ENCODE assay signal across 17 mouse cellular contexts in genomic region chr17:5803229-5804012, GRCm38 (mm10). TPM values are rescaled to one million over a fixed set of nuclear protein-coding genes. Genes with fewer than 3 reads are reported as not detected.
DNase-seq lines count a peak whose midpoint lies in the region; ATAC-seq and TF ChIP-seq lines count a peak whose summit lies in the region.
"Had no signal": no experiment of that assay in that cellular context is flagged by ENCODE, and none has a peak within 500 bp of the region (broad histone marks: within the 10 kb centered on the region; RNA-seq: fewer than 3 reads in every experiment).

No protein-coding gene starts in this region.

- peak overlapping the region; percentile 96 for H3K27ac ChIP-seq in spleen, adult 2 months (ENCODE audit: insufficient read depth, low read length)
- H3K27ac ChIP-seq: heart, embryonic 10.5 days; hindbrain, embryonic 14.5 days; kidney, embryonic 15.5 days; neural tube, embryonic 12.5 days had no signal

- 37% methylated on average over 10 of the region's 10 CpGs for WGBS in spleen, adult 2 months

- H3K4me1 ChIP-seq in spleen, adult 2 months (ENCODE audit: control insufficient read depth, insufficient read depth, insufficient read length) = peaks cover 72% of the 10 kb centered on the region
- H3K4me1 ChIP-seq: neural tube, embryonic 12.5 days had no signal

- no peak overlapping the region for H3K4me3 ChIP-seq in spleen, adult 2 months (ENCODE audit: extremely low read depth, insufficient read depth, insufficient read length)
- H3K4me3 ChIP-seq: embryonic facial prominence, embryonic 13.5 days; heart, embryonic 10.5 days; kidney, embryonic 15.5 days; neural tube, embryonic 12.5 days had no signal

- ATAC-seq in CD4-positive, CD25-positive, alpha-beta regulatory T cell, adult 4 months = peak; percentile 25
- peak; percentile 18 for ATAC-seq in inflammation-experienced regulatory T-cells, adult 6 months
- ATAC-seq: forebrain, embryonic 14.5 days; intestine, embryonic 16.5 days had no signal

- H3K27me3 ChIP-seq in spleen, adult 2 months (ENCODE audit: control insufficient read depth, insufficient read depth, low read length) = no peaks in the 10 kb centered on the region
- H3K27me3 ChIP-seq in splenic B cell, adult 2 months (ENCODE audit: control insufficient read depth, insufficient read depth, low read length, poor library complexity, severe bottlenecking) = no peaks in the 10 kb centered on the region
- H3K27me3 ChIP-seq: kidney, embryonic 15.5 days; neural tube, embryonic 12.5 days had no signal

- peak; percentile 25; the same call in 1 of the 2 replicates for TF ChIP-seq POLR2A in spleen, adult 2 months (IDR thresholded peaks at IDR 0.05; ENCODE audit: low read depth, low read length)

- peak; percentile 44 to 86 for DNase-seq in spleen, adult 2 months (ENCODE audit: low read depth in 1 of 2, low spot score in 2 of 2)
- DNase-seq in spleen, postnatal 10 days (ENCODE audit: low spot score in 2 of 2) = no peak
- peak; percentile 94 for DNase-seq in splenic B cell, adult 2 months (ENCODE audit: low read depth, low spot score)
- DNase-seq in lung, postnatal 25 days (ENCODE audit: low spot score) = no peak
- DNase-seq in heart, postnatal 4 days = no peak
- DNase-seq: cerebellum, adult 9-10 months; gastrocnemius, postnatal 36 days; heart, postnatal 14 days had no signal

- no peak for TF ChIP-seq CTCF in spleen, adult 2 months (IDR thresholded peaks at IDR 0.05; ENCODE audit: extremely low read depth, insufficient read depth, insufficient read length, insufficient replicate concordance)

- no peaks in the 10 kb centered on the region for H3K36me3 ChIP-seq in spleen, adult 2 months (ENCODE audit: control insufficient read depth, insufficient read depth, low read length)
- no peaks in the 10 kb centered on the region for H3K36me3 ChIP-seq in splenic B cell, adult 2 months (ENCODE audit: control insufficient read depth, insufficient read depth, low read length, poor library complexity, severe bottlenecking)
- H3K36me3 ChIP-seq: embryonic facial prominence, embryonic 13.5 days; heart, embryonic 10.5 days; kidney, embryonic 15.5 days; neural tube, embryonic 12.5 days had no signal

RNA-seq across cellular contexts. Expression of gene Snx9, which starts 37.7 kb away (rescaled TPM):
- polyA plus RNA-seq in spleen, adult 2 months (2012; rRNA removed) = 22.1 and 26.6 TPM in 2 replicates
- polyA plus RNA-seq in CD4-positive, CD25-positive, alpha-beta regulatory T cell, adult 4 months (2017; shearing (Covaris generic)) = 1 to 10 TPM; 4.3 to 4.9 TPM
- polyA plus RNA-seq in inflammation-experienced regulatory T-cells, adult 6 months (2017; shearing (Covaris generic)) = 1 to 10 TPM; 2.1 to 2.6 (median 2.6) TPM
- 10 to 100 TPM; 38.0 to 39.0 TPM for total RNA-seq in heart, postnatal 4 days (2021)

Comparison
In these comparisons a context has a peak if more than half of its experiments do, and no peak if none do; other contexts are left out.
1. DNase-seq: peak in spleen, adult 2 months (2 of 2) and splenic B cell, adult 2 months (single experiment); none in spleen, postnatal 10 days (0 of 2), lung, postnatal 25 days (single experiment) and heart, postnatal 4 days (single experiment).